Mouse (Mus musculus): ENCODE measurements around the gene Cabp4.

Gene Cabp4

DNA sequence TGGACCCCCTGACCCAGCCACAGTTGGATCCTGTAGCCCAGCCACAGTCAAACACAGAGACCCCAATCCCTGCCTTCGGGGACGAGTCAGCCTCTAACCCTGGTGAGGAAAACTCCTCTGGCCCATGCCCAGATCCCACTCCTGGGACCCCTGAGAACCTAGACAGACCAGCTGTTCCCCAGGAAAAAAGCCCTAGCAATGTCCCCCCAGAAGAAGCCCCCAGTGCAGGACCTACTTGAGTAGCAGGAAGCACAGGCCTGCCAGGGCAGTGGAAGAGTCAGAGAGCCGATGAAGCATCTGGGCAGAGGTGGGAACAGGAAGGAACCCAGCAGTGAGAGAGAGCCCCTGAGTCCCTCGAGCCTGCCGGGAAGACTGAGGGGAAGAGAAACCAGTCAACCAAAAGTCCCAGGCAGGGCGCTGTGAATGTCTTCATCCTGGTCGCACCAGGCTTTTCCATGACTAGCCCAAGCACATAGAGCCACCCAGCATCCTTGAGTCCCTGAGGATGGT is at the start of gene Cabp4:
Gene Cabp4 (minus strand): TSS at position 275 of the 510 bp plus-strand sequence.
- no peak for DNase-seq

DNA sequence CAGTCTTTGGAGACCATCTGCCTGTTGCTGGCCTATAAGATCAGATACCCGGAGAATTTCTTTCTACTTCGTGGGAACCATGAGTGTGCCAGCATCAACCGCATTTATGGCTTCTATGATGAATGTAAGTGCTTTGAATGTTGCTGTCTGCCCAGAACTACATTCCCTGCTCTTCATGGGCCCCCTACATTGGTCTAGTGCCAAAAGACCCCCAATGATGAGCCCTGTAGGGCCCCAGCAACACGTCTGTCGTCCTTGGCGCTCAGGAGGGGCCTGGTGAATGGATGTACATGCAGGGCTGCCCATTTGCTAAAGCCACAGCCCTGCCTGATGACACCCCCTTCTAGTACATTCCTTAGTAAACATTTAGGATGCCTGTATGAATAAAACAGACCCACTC is 49.3 kb upstream of the Cabp4 start:
- no peak for DNase-seq

DNA sequence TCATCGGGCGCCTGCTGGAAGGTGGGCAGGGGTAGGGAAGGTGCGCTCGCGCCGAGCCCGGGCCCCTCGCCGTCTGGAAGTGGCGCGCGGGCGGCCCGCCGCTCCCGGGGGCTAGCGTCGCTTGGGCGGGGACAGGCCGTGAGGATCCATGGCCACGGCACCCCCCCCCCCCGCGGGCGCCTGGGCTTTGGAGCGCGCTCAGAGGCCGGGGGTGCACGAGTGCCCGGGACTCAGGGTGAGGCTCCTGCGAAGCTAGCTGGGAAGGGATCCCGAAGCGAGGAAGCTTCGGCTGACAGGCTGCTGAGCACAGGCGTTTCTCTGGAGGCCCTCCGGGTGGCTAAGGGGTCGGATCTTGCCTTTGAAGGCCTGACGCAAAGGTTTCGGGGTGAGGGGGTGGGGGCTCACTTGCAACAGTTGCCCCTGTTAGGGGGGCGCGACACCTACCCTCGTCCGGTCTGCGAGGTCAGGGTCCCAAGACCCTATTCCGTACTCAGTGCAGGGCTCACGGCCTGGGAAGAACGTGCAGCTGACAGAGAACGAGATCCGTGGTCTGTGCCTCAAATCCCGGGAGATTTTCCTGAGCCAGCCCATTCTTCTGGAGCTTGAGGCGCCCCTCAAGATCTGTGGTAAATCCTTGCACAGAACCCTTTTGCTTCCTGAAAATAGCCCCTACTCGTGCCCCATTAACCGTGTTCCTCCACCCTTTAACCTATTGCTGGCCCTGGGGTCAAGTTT is 48.6 kb upstream of the Cabp4 start:
- peak; percentile 33 for DNase-seq

DNA sequence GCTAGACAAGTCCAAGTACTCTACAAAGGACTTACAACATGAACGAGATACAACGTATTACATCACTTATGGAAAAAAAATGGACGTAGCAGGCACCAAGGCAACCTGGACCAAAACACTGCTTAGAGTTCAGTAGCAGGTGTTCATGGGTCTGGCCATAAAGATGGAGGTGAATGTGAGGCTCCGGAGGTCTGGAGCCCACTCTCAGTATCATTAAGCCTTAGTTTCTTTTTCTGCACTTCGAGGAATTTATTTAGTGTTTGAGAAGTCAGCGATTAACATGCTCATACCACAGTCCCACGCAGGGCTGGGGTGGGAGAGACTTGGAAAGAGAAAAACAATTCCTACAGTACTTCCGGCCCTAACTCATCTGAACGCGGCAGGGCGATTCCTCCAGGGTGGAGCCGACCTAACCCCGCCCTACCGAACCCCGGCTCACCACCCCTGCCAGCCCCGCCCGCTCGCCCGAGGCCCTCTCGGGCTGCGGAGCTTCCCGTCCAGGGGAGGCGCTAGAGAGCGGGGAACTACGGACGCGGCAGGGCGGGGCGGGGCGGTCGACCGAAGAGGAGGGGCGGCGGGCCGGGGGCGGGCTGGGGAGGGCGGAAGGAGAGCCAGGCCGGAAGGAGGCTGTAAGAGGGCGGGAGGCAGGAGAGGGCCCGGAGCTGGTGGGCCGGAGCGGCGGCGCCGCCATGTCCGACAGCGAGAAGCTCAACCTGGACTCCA is 47.9 kb upstream of the Cabp4 start, which contains the start of gene Ppp1ca:
Gene Ppp1ca (plus strand): TSS at position 538 of the 723 bp plus-strand sequence.
- DNase-seq: peak; percentile 99

DNA sequence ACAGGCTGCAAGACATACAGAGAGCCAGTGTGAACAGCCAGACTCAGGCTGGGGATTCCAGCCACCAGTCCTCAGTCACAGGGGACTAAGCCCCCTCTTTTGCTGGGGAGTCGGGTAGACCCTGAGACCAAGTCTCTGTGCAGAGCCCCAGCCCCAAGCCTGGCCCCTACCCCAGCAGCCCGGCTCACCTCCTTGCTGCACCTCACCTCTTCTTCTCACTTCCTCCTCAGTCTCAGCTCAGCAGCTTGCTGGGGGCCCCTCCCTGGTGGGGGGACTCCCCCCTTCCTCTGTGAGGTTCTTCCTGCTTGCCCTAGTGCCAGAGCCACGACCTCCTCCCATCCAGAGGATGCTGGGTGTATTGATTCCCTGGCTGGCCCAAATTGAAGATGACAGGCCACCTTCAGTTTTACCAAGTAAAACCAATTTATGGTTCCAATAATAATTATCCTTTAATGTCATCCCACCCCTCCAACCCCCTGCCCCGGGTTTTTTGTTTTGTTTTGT is 47.0 kb upstream of the Cabp4 start, which contains the start of gene Tbc1d10c:
Gene Tbc1d10c (minus strand): TSS at position 454 of the 504 bp plus-strand sequence.
- DNase-seq: peak; percentile 92

DNA sequence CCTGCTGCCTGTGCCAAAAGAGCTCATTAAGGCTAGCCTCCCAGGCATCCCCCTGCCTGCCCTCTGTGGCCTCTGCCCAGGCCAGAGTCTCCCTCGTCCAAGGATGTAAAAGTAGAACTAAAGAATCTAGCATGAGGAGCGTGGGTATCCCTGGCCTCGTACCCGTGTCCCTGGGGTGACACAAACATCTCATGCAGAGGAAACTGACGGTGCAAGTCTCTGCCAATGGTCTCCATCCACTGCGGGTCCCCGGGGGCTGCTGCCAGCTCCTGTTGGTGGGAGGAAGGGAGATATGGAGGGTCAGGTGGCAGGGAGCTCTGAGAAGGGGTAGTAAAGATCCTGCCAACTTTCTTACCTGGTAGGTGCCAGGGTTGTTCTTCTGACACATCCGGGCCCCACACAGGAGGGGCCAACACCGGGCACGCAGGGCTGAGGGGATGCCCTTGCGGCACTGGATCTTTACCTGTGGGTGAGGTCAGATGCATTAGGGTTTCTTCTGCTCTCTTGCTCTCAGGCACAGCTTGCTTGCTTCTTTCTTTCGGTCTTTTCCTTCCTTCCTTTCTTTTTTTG is 45.3 kb upstream of the Cabp4 start:
- DNase-seq: peak; percentile 52

DNA sequence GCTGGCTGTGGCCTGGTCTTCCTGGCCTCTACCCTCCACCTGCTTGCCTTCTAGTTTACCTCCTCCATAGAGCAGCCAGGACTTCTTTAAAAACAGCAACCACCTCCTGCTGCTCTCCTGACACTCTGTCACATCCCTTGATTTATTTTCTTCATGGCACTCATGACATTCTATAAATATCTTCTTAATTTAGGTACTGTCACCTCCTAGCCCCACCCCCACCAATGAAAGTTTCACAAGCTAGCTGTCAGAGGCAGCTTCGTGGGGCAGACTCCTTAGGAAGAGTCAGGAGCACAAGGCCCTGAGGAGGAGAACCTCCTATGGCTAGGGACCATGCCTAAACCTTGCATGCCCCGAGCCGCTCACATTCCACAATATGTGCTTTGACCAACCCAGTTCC is 43.5 kb upstream of the Cabp4 start:
- DNase-seq: no peak

DNA sequence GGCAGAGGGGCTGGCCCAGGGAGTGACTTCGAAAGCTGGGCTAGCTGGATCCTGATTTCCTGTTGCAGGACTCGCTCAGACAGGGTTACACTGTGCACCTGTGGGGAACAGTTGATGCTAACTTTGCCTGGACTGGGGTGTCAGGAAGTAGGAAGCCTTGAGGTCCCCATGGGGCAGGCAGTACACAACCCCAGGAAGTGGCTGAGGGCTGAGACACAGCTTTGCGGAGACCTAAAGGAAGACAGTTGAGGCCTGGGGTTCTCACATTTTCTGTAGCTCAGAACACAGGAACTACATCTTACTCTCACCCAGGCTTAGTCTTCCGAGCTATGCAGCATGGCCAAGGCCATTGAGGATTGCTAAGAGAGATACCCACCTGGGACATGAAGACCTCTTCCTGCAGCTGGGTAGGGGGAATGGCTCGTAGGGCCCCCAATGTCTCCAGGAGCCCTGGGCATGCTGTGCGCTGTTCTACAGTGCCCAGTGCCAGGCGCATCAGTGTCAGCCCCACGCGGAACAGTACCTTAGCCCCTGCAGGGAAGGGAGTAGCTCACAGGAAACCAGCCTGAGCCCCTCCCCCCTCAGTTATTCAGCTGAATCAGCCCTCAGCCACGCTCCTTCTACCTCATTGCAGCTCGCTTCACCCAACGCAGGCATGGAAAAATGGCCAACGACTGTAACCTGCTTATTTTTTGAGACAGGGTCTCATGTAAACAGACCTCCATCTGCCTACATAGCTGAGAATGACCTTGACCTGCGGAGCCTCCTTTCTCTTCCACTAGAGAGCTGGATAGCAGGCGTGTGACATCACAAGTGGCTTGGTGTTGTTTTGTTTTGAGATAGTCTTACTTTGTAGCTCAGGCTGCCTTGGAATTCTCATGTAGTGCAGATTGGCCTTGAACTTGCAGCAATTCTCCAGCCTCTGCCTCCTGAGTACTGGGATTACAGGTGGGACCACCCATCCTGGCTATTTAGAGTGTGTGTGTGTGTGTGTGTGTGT is 41.4 kb upstream of the Cabp4 start:
- peak; percentile 88 for DNase-seq

DNA sequence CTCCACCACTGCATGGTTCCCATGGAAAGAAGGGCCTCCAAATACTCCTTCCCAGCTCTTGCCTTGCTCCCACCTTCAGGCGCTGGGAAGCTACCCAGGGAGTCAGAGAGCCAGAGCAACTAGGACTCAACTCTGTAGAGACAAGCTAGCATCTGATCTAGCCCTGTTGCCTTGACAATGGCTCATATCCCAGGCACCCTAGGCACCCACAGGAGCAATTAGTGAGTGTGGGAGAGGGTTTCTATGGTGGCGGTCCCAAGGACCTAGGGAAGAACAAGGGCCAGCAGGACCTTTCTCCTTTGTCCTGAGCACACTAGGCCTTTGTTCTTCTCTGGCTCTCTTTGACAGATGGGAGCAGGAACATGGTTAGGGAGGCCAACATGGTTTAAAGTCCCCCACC is 39.9 kb upstream of the Cabp4 start:
- no peak for DNase-seq

DNA sequence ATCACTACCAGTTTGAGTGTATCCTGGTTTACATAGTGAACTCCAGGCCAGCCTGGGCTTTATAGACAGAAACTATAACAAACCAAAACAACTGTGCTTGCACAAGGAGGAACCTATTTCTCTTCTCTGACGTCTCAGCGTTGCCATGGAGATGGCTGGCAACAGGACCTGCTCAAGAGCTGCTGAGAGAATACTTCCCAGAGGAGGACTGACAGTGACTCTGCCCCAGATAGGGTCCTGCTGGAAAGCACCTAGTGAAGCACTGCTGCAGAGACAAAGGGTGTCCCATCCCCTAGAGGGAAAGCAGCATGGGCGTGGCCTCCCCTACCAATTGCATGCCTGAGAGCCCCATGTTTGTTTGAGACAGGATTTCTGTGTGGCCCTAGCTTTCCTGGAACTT is 38.1 kb upstream of the Cabp4 start:
- peak; percentile 41 for DNase-seq

DNA sequence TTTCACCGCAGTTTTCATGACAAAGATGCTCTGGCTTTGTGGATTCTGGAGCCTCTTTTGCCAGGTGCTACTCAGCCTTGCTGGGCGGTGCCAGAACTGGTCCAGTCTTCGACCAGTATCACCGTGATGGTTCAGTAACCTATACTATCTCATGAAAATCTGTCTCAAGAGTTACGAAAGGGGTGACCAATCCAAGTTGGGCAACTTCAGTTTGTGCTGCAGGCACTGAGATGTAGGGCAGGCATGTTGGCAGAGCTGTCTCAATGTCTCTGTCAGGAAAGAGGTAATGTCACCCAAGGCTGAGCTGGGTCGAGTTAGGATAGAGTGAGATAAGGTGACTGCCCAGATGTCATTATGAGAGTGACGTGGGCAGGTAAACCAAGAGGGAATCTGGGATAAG is 36.6 kb upstream of the Cabp4 start:
- DNase-seq: no peak

DNA sequence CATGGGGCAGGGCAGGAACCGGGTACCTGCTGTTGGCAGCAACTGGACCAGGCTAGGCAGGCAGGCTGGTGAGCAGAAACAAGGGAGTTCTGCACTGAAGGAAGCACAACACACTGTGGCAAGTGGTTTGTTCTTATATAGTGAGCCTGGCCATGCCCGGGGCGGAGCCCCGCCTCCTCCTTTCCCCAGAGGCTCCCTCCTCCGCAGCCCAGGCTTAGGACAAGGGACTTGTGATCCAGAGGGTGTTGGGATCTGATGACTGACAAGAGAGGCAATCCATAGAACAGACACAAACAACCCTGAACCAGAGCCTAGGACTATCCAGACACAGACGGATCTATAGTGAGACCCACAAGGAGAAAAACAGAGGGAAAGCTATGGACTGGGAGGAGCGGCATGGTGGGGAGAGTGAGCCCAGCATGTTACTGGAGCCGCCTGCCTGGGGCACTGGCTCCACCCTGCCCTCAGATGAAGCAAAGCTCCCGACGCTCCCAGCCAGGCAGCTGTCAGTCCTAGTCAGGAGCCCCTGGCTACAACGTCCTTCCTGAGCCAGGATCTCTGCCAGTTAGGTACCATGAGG is 31.6 kb upstream of the Cabp4 start, which contains the start of gene Carns1:
Gene Carns1 (minus strand): TSS at position 112 of the 580 bp plus-strand sequence.
- no peak for DNase-seq

DNA sequence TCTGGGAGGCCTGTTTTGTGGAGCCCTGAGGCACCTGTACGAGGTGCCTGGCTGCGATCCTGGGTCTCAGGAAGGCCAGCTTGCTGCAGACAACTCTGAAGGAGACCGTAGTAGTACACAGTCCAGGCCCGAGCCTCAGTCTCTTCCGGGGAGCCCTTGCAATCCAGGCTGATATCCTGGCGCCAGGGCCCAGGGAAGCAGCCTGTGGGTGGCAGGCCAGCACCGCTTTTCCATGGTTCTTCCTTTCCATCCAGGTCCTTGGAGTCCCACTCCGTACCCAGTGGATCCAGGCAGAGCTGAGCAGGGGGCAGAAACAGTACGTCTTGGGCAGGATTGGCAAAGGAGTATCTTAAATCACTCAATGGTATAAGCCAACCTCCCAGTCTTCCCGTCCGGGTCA is 29.1 kb upstream of the Cabp4 start:
- no peak for DNase-seq

DNA sequence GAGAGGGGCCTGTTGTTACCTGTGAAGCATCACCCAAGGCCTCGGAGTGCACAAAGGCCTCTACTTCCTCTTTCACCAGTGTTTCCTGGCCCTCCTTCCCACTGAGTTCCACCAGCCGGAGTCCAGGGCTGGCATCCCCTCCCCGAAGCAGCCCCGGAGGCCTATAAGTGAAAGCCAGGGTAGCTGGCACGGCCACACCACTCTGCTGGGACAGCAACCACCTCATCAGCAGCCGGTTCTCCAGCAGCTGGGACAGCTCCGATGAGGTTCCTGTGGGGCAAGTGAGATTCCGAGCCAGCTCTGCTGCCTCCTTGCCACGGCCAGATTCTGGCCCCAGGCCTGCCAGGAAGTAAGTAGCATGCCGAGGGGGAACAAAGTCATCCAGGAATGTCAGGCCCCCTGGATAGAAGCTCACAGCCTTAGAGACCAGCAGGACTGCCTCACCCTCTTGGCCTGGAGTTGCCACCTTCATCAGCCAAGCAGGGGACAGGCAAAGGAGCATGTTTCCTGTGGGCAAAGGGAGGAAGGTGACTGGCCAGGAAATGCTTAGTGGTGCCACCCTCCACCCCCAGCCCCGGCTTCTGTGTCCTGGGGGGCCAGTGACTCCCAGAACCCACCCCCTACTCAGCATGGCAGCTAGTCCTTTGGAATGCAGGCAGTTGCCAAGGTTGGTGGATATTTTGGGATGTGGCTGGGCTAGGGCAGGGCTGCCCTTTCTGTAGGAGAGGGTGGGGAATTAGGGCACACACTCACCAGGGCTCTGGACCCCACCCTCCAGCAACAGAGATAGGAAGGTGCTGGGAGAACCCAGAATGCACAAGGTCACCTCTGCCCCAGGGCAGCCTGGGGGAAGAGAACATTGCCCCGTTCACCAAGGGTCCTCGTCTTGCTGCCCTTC is 27.8 kb upstream of the Cabp4 start:
- peak; percentile 27 for DNase-seq

DNA sequence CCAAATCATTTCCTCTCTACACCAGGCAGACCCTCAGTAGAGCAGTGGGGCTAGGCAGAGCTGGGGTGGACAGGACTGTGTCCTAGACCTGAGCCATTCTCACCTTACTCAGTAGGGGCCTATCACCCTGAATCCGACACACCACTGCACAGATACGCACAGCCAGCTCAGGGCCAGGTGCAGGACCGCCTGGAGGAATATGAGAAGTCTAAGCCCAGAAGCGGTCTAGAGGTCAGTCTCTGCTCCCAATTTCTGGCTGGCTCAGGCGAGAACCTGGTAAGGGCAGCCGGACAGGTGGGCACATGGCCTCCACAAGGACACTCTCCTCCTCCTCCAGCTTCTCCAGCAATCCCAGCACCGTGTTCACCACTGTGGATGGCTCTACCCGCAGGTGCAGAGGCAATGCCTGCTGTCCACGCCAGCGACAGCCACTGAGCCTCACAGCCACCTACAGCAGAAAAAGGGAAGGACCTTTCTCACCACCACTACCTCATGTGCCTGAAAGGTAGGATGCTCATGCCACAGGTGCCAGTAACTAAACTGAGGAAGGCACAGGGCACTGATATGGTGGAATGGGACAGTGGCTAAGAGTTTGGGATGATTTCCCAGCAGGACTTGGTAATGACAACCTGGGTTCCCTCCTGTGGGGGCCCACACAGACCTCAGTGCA is 27.0 kb upstream of the Cabp4 start:
- DNase-seq: no peak

DNA sequence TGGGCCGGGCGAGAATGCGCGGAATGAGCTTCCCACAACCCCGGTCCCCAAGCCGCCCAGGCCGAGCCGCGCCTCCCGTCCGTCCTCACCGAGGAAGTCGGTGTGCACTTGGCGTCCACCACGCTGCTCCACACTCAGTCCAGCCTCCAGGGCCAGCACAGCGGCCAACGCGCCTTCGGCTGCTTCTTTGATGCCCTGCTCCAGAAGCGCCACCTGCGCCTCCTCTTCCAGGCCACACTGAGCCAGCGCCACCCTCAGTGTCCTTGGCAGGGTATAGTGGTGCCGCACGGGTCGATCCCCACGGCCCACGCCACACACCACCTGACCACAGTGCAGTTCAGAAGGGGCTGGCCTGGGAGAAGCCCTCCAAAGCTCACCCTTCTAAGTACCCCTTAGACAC is 26.0 kb upstream of the Cabp4 start:
- no peak for DNase-seq

DNA sequence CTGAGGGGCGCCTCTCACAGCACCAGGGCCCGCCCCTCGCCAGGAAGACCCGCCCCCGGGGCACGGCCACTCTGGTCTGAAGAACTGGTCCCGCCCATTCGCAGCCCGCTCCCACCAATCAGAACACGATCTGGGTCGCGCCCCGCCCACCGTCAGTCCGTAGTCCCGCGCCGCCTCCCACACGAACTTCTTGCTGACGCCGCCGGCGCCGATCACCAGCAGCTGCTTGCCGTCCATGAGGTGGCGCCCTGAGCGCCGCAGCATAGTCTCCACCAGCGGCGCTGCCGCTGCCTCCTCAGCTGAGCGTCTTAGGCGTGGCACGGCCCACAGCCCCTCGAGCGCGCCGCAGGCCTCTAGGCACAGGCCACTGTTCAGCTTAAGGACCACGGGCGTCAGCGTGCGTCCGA is 25.5 kb upstream of the Cabp4 start:
- peak; percentile 100 for DNase-seq

DNA sequence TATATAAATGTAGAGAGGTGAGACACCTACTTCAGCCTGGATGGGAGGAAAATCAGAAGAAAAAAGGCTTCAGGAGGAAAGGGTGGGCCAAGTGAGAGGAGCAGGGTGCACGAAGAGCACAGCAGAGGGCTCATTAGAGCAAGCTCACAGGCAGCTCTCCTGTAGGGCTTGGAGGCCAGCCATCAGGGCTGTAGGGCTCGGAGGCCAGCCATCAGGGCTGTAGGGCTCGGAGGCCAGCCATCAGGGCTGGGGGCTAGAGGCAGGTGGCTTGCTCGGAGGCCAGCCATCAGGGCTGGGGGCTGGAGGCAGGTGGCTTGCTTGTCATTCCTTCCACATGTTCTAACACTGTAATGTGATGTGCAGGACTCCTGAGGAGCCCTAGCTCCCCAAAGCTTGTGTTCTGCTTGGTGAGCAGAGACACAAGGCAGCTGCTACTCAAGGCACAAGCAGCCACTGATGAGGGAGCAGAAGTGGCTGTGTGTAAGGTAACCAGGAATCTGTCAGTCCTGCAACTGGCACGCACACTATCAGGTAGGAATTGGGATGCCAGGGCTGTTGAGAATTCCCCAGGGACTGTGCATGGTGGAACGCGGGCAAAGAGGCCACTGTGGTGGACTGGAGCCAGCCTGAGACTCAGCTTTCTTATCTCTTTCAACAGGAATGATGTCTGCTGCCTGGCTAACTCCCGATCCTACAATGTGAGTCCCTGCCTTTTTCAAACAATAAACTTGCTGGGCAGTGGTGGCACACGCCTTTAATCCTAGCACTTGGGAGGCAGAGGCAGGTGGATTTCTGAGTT is 23.0 kb upstream of the Cabp4 start:
- no peak for DNase-seq

DNA sequence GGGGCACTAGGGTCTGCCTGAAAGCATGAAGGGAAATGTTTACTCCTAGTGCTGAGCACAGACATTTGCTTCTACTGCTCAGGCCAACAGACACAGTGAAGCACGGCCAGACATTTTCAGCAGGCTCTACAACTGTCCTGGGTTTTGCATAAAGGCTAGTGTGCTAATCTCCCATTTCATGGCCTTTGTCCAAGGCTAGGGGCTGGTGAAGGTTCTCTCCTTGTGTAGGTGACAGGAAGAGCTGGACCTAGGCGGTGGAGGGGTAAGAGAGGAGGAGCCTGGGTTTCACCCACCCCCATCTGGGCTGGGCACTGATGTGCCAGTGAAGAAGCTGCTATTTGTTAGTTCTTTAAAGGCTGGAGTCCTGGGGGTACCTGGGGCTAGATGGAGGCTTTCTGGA is 20.9 kb upstream of the Cabp4 start:
- no peak for DNase-seq
